Mouse (Mus musculus) spleen, postnatal 36 days (tissue): ENCODE measurements at regions not wholly inside any gene's neighbourhood (a gene's known extent, or its start where the extent isn't known, plus 50 kb on each side); places are given as distances from the start of the nearest gene placed in this dataset.

Source experiments
- DNase-seq, 2 experiments: peaks; one replicate each; pipeline ENCODE4 v3.0.0; 2022; ENCODE audit warnings: low spot score in 2 of 2, mixed read lengths in 1 of 2

- DNase-seq = no peak
These were observed 72.4 kb upstream of the Zc3h12c start for GRCm38 (mm10) chr9:52240585-52241320.

- peak; percentile 34 to 40 for DNase-seq
These were observed 66.4 kb upstream of the Zc3h12c start for GRCm38 (mm10) chr9:52234775-52235174.

GRCm38 (mm10) chr9:52229589-52229988, 61.2 kb upstream of the Zc3h12c start:
- DNase-seq = peak; percentile 86 to 87

- no peak for DNase-seq
These were observed 57.3 kb upstream of the Zc3h12c start for GRCm38 (mm10) chr9:52225646-52226045.

- no peak for DNase-seq
These were observed 55.2 kb upstream of the Zc3h12c start for GRCm38 (mm10) chr9:52223509-52224113.
